Mouse (Mus musculus): Measurements from ENCODE around the gene Cars2.
A peak's percentile ranks its signal among the peaks of the same experiment; 100 is the strongest.
"Not testable (repeated sequence)": the region's sequence is repeated elsewhere in the genome, so short reads cannot be mapped to it uniquely, and the experiment has no call there.

Cars2 gene

GRCm38 (mm10) chr8:11506802-11507201 lies 43.8 kb downstream of the Cars2 start:
- peak; percentile 22 to 35 for DNase-seq

- DNase-seq, result no peak
Observed at GRCm38 (mm10) chr8:11506074-11506473, 44.5 kb downstream of the Cars2 start.

GRCm38 (mm10) chr8:11503476-11504232 lies 46.9 kb downstream of the Cars2 start:
- no peak for DNase-seq

- no peak for DNase-seq
Observed at GRCm38 (mm10) chr8:11498786-11499485, 51.6 kb downstream of the Cars2 start.

- no peak for DNase-seq
Observed at GRCm38 (mm10) chr8:11498281-11498680, 52.3 kb downstream of the Cars2 start.

- DNase-seq, result peak; percentile 92 to 94
Observed at GRCm38 (mm10) chr8:11497017-11497990, 53.3 kb downstream of the Cars2 start, which contains the start of gene Naxd. Naxd (plus strand) TSS chr8:11497506.

GRCm38 (mm10) chr8:11492340-11492739 lies 58.2 kb downstream of the Cars2 start:
- not testable (repeated sequence) for DNase-seq

- DNase-seq, result no peak
Observed at GRCm38 (mm10) chr8:11487229-11487628, 63.4 kb downstream of the Cars2 start.

- DNase-seq, result peak; percentile 59 to 76
Observed at GRCm38 (mm10) chr8:11486142-11486541, 64.4 kb downstream of the Cars2 start.

- DNase-seq, result no peak
Observed at GRCm38 (mm10) chr8:11482537-11482936, 68.0 kb downstream of the Cars2 start.

GRCm38 (mm10) chr8:11481876-11482275 lies 68.7 kb downstream of the Cars2 start:
- no peak for DNase-seq

GRCm38 (mm10) chr8:11479591-11479990 lies 71.0 kb downstream of the Cars2 start:
- no peak for DNase-seq

GRCm38 (mm10) chr8:11478807-11479527 lies 71.6 kb downstream of the Cars2 start:
- no peak for DNase-seq

- DNase-seq, result peak in 1 of 2 experiments; percentile 22
Observed at GRCm38 (mm10) chr8:11477811-11478761, 72.5 kb downstream of the Cars2 start, which contains the start of gene Rab20. Rab20 (minus strand) TSS chr8:11478710.

- DNase-seq, result no peak
Observed at GRCm38 (mm10) chr8:11477178-11477553, 73.4 kb downstream of the Cars2 start.

- DNase-seq, result no peak
Observed at GRCm38 (mm10) chr8:11476338-11477177, 74.0 kb downstream of the Cars2 start.

GRCm38 (mm10) chr8:11475876-11476275 lies 74.7 kb downstream of the Cars2 start:
- no peak for DNase-seq

- no peak for DNase-seq
Observed at GRCm38 (mm10) chr8:11475397-11475796, 75.2 kb downstream of the Cars2 start.

- DNase-seq, result no peak
Observed at GRCm38 (mm10) chr8:11473072-11473471, 77.5 kb downstream of the Cars2 start.

- DNase-seq, result no peak
Observed at GRCm38 (mm10) chr8:11471309-11471708, 79.3 kb downstream of the Cars2 start.
